Mouse (Mus musculus) cortical plate, adult 2 months (tissue): Measurements from ENCODE around the gene Mrpl38. TPM values are rescaled to one million over a fixed set of nuclear protein-coding genes. Genes with fewer than 3 reads are reported as not detected.

ENCODE experiments used
- H3K27ac ChIP-seq: fragments of 200-500 bp; 2 replicates; pipeline ENCODE4 v1.5.1; 2012; ENCODE audit warnings: low read length, control low read depth, inconsistent platforms; ENCODE audit not compliant: insufficient read depth
- H3K4me1 ChIP-seq: fragments of 200-500 bp; 2 replicates; pipeline ENCODE4 v1.6.1; 2011; ENCODE audit warnings: low read length; ENCODE audit not compliant: control insufficient read depth, insufficient read depth
- H3K4me3 ChIP-seq: fragments of 200-500 bp; 2 replicates; pipeline ENCODE4 v1.5.1; 2011; ENCODE audit warnings: mild to moderate bottlenecking, low read length, control low read depth; ENCODE audit not compliant: insufficient read depth
- CTCF ChIP-seq: fragments of 200-500 bp; IDR thresholded peaks from 2 replicates; pipeline ENCODE4 v1.5.1; 2011; ENCODE audit warnings: mild to moderate bottlenecking, control low read depth, low read length; ENCODE audit not compliant: insufficient read depth; ENCODE audit errors: extremely low read depth
- POLR2A ChIP-seq: fragments of 200-500 bp; IDR thresholded peaks from 2 replicates; pipeline ENCODE4 v1.6.1; 2011; ENCODE audit warnings: mild to moderate bottlenecking, low read length, control low read depth; ENCODE audit not compliant: insufficient read depth; ENCODE audit errors: extremely low read depth
- polyA plus RNA-seq: library from polyadenylated mRNA; depleted of rRNA; stranded (reverse); fragments of >200 nt; gene quantifications from 2 replicates; pipeline ENCODE4 v1.2.3, GENCODE M21; 2012; rRNA removed

Mrpl38 gene
- polyA plus RNA-seq, result 34.6 and 34.7 TPM in 2 replicates

GRCm38 (mm10) chr11:116138468-116139138 is at the start of gene Mrpl38:
Gene Mrpl38, minus strand, starts transcription at chr11:116138868.
- TF ChIP-seq CTCF, result peak; percentile 63
- peak; percentile 33; the same call in 1 of the 2 replicates for TF ChIP-seq POLR2A
- Histone ChIP-seq H3K4me1 (no peaks in the 10 kb centered on the region), H3K27ac (peak within 1 kb of the TSS; percentile 87), H3K4me3 (peak within 1 kb of the TSS; percentile 75)

GRCm38 (mm10) chr11:116187226-116187930 is 48.7 kb upstream of the Mrpl38 start:
- TF ChIP-seq CTCF (no peak), POLR2A (no peak)
- no peak overlapping the region for H3K4me3 ChIP-seq
- H3K4me1 ChIP-seq, result peaks cover 4% of the 10 kb centered on the region; the same call in 1 of the 2 replicates
- H3K27ac ChIP-seq, result peak overlapping the region; percentile 33; the same call in 1 of the 2 replicates

GRCm38 (mm10) chr11:116186360-116186759 is 47.7 kb upstream of the Mrpl38 start:
- TF ChIP-seq CTCF, result no peak
- no peak for TF ChIP-seq POLR2A
- H3K27ac ChIP-seq, result no peak overlapping the region
- no peak overlapping the region for H3K4me3 ChIP-seq
- peaks cover 4% of the 10 kb centered on the region; the same call in 1 of the 2 replicates for H3K4me1 ChIP-seq

GRCm38 (mm10) chr11:116185836-116186235 is 47.2 kb upstream of the Mrpl38 start:
- H3K4me1 ChIP-seq, result peaks cover 4% of the 10 kb centered on the region; the same call in 1 of the 2 replicates
- H3K27ac ChIP-seq, result no peak overlapping the region

GRCm38 (mm10) chr11:116178411-116179121 is 39.9 kb upstream of the Mrpl38 start:
- no peak overlapping the region for H3K4me3 ChIP-seq
- no peak for TF ChIP-seq POLR2A
- H3K27ac ChIP-seq, result no peak overlapping the region
- no peaks in the 10 kb centered on the region for H3K4me1 ChIP-seq

More at GRCm38 (mm10) chr11:116185836-116186235, 47.2 kb upstream of the Mrpl38 start:
- no peak for TF ChIP-seq CTCF
- no peak overlapping the region for H3K4me3 ChIP-seq

GRCm38 (mm10) chr11:116176010-116176409 is 37.3 kb upstream of the Mrpl38 start:
- no peaks in the 10 kb centered on the region for H3K4me1 ChIP-seq
- no peak overlapping the region for H3K4me3 ChIP-seq
- no peak overlapping the region for H3K27ac ChIP-seq
- TF ChIP-seq POLR2A (no peak), CTCF (no peak)

GRCm38 (mm10) chr11:116174775-116175448 is 36.2 kb upstream of the Mrpl38 start:
- Histone ChIP-seq H3K4me3 (no peak overlapping the region), H3K27ac (no peak overlapping the region), H3K4me1 (no peaks in the 10 kb centered on the region)
- TF ChIP-seq POLR2A (no peak), CTCF (no peak)

GRCm38 (mm10) chr11:116171959-116172358 is 33.3 kb upstream of the Mrpl38 start:
- TF ChIP-seq POLR2A, result no peak
- TF ChIP-seq CTCF, result no peak
- Histone ChIP-seq H3K27ac (no peak overlapping the region), H3K4me1 (no peaks in the 10 kb centered on the region; the same call in 1 of the 2 replicates), H3K4me3 (no peak overlapping the region)
